Mouse (Mus musculus) cerebellum, adult 2 months (tissue): ENCODE measurements around the gene Atxn7l1.

Source experiments
- CTCF ChIP-seq: fragments of 200-500 bp; IDR thresholded peaks from 2 replicates; pipeline ENCODE4 v1.5.1; 2011; ENCODE audit warnings: low read depth, mild to moderate bottlenecking, control low read depth, low read length, moderate library complexity, borderline replicate concordance; ENCODE audit not compliant: insufficient read depth
- POLR2A ChIP-seq: fragments of 200-500 bp; IDR thresholded peaks from 2 replicates; pipeline ENCODE4 v1.6.1; 2011; ENCODE audit warnings: low read length, control low read depth, borderline replicate concordance; ENCODE audit not compliant: insufficient read depth

DNA sequence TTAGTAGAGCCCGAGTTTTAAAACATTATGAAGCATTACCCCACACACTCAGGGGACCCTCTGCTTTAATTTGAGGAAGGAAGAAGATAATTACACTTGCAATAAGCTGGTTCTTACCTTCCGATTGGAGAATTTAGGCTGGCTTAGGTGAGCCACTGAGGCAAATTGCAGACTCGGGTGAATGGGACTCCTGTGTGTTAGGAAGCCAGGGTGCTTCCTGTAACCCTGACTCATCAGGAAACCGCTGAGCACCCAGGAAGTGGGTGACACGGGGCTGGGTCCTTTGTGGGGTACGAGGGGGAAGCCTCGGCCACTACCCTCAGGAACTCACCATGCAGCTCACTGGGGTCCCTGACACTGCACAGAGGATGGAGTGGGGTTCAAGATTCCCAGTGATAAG lies 12.9 kb downstream of the Atxn7l1 start:
- TF ChIP-seq CTCF, result no peak
- no peak for TF ChIP-seq POLR2A
